Mouse (Mus musculus) CH12.LX (cell line): ENCODE data around the gene Gm5767. TPM values are rescaled to one million over a fixed set of nuclear protein-coding genes. Genes with fewer than 3 reads are reported as not detected.
A peak's percentile ranks its signal among the peaks of the same experiment; 100 is the strongest.

ENCODE experiments used
- DNase-seq: peaks from one replicate; pipeline ENCODE4 v3.0.0-alpha.2; 2013; ENCODE audit errors: extremely low read depth
- H3K27ac ChIP-seq: 2 replicates; pipeline ENCODE4 v1.5.1; 2012; ENCODE audit warnings: low read depth, mild to moderate bottlenecking, control low read depth, moderate library complexity; ENCODE audit not compliant: insufficient read depth
- H3K27me3 ChIP-seq: replicated peaks from 2 replicates; pipeline ENCODE3; 2012; ENCODE audit warnings: inconsistent platforms
- H3K36me3 ChIP-seq, 2 experiments: replicated peaks in 1 of 2; 2 replicates each; pipeline versions ENCODE3 to v1.6.1; 2012; ENCODE audit warnings: inconsistent platforms in 1 of 2, low read length in 1 of 2, mild to moderate bottlenecking in 1 of 2, mixed read lengths in 1 of 2, moderate library complexity in 1 of 2; ENCODE audit not compliant: control insufficient read depth in 1 of 2, insufficient read depth in 1 of 2
- H3K4me1 ChIP-seq, 2 experiments: 2 replicates each; pipeline ENCODE4 v1.6.1; 2012; ENCODE audit warnings: inconsistent platforms in 1 of 2, moderate library complexity in 1 of 2; ENCODE audit not compliant: insufficient read depth in 2 of 2, control insufficient read depth in 1 of 2
- H3K4me2 ChIP-seq: 2 replicates; pipeline ENCODE4 v1.6.1; 2012; ENCODE audit warnings: low read depth, mild to moderate bottlenecking, control low read depth; ENCODE audit not compliant: poor library complexity, insufficient read depth, severe bottlenecking
- H3K4me3 ChIP-seq, 3 experiments: fragments of 150-350 bp in 1 of 3; sonication (generic) in 1 of 3; replicated peaks in 1 of 3; 2 replicates each; pipeline versions ENCODE3 to v1.5.1; 2011 to 2012; ENCODE audit warnings: low read depth in 2 of 3, low read length in 2 of 3, mild to moderate bottlenecking in 2 of 3, moderate library complexity in 2 of 3, control low read depth in 1 of 3, improper control_type of control experiment in 1 of 3, inconsistent platforms in 1 of 3, mixed read lengths in 1 of 3; ENCODE audit not compliant: poor library complexity in 1 of 3
- H3K79me2 ChIP-seq: replicated peaks from 2 replicates; pipeline ENCODE4 v1.6.1; 2012; ENCODE audit warnings: mild to moderate bottlenecking, moderate library complexity; ENCODE audit not compliant: control insufficient read depth, poor library complexity, insufficient read depth, severe bottlenecking; ENCODE audit errors: extremely low read depth
- H3K9ac ChIP-seq: 2 replicates; pipeline ENCODE4 v1.6.1; 2012; ENCODE audit warnings: low read depth, mild to moderate bottlenecking, control low read depth, moderate library complexity; ENCODE audit not compliant: insufficient read depth
- H3K9me3 ChIP-seq: replicated peaks from 2 replicates; pipeline ENCODE3; 2012; ENCODE audit warnings: low read length, inconsistent platforms, mixed read lengths
- CHD1 ChIP-seq: IDR thresholded peaks from 2 replicates; pipeline ENCODE4 v1.6.1; 2012; ENCODE audit warnings: low read depth, low read length, improper control_type of control experiment, inconsistent platforms
- CHD2 ChIP-seq: IDR thresholded peaks from 2 replicates; pipeline ENCODE4 v1.6.1; 2011; ENCODE audit warnings: low read length, improper control_type of control experiment
- E2F4 ChIP-seq: IDR thresholded peaks from 2 replicates; pipeline ENCODE4 v1.6.1; 2011; ENCODE audit warnings: low read depth, low read length, improper control_type of control experiment; ENCODE audit not compliant: insufficient replicate concordance
- GABPA ChIP-seq: IDR thresholded peaks from 2 replicates; pipeline ENCODE4 v1.6.1; 2012; ENCODE audit warnings: low read depth, low read length, improper control_type of control experiment, inconsistent platforms; ENCODE audit not compliant: insufficient replicate concordance
- JUN ChIP-seq: IDR thresholded peaks from 2 replicates; pipeline ENCODE4 v1.6.1; 2011; ENCODE audit warnings: low read depth, mild to moderate bottlenecking, low read length, improper control_type of control experiment, moderate library complexity; ENCODE audit not compliant: insufficient read depth
- JUND ChIP-seq: conservative IDR thresholded peaks from 2 replicates; pipeline ENCODE4 v1.6.1; 2011; ENCODE audit warnings: low read depth, low read length, improper control_type of control experiment
- KAT2A ChIP-seq: IDR thresholded peaks from 2 replicates; pipeline ENCODE4 v1.6.1; 2012; ENCODE audit warnings: low read length, improper control_type of control experiment, inconsistent platforms; ENCODE audit not compliant: insufficient replicate concordance
- MAX ChIP-seq: IDR thresholded peaks from 2 replicates; pipeline ENCODE4 v1.6.1; 2011; ENCODE audit warnings: low read length, improper control_type of control experiment
- MEF2A ChIP-seq: IDR thresholded peaks from 2 replicates; pipeline ENCODE4 v1.6.1; 2014; ENCODE audit warnings: low read depth, mild to moderate bottlenecking, inconsistent platforms, low read length, improper control_type of control experiment, borderline replicate concordance
- MXI1 ChIP-seq: IDR thresholded peaks from 2 replicates; pipeline ENCODE4 v1.6.1; 2011; ENCODE audit warnings: mild to moderate bottlenecking, low read depth, low read length, improper control_type of control experiment
- MYC ChIP-seq: IDR thresholded peaks from 2 replicates; pipeline ENCODE4 v1.6.1; 2011; ENCODE audit warnings: low read depth, mild to moderate bottlenecking, improper control_type of control experiment, low read length
- PAX5 ChIP-seq: IDR thresholded peaks from 2 replicates; pipeline ENCODE4 v1.6.1; 2012; ENCODE audit warnings: low read length, inconsistent platforms, mixed read lengths
- POLR2A ChIP-seq: IDR thresholded peaks from 2 replicates; pipeline ENCODE4 v1.6.1; 2011; ENCODE audit warnings: low read depth, mild to moderate bottlenecking, improper control_type of control experiment, low read length
- RAD21 ChIP-seq: IDR thresholded peaks from 2 replicates; pipeline ENCODE4 v1.6.1; 2011; ENCODE audit warnings: low read depth, mild to moderate bottlenecking, low read length, improper control_type of control experiment, moderate library complexity
- RCOR1 ChIP-seq: conservative IDR thresholded peaks from 2 replicates; pipeline ENCODE4 v1.6.1; 2012; ENCODE audit warnings: low read depth, mild to moderate bottlenecking, inconsistent platforms, low read length, improper control_type of control experiment
- SIN3A ChIP-seq: IDR thresholded peaks from 2 replicates; pipeline ENCODE4 v1.6.1; 2012; ENCODE audit warnings: low read length, improper control_type of control experiment, inconsistent platforms
- TBP ChIP-seq: conservative IDR thresholded peaks from 2 replicates; pipeline ENCODE4 v1.6.1; 2011; ENCODE audit warnings: low read depth, low read length, improper control_type of control experiment
- TCF12 ChIP-seq: IDR thresholded peaks from 2 replicates; pipeline ENCODE4 v1.6.1; 2014; ENCODE audit warnings: low read depth, mild to moderate bottlenecking, inconsistent platforms, low read length, improper control_type of control experiment
- UBTF ChIP-seq: IDR thresholded peaks from 2 replicates; pipeline ENCODE4 v1.6.1; 2012; ENCODE audit warnings: low read depth, mild to moderate bottlenecking, inconsistent platforms, low read length, improper control_type of control experiment, moderate library complexity
- USF1 ChIP-seq: IDR thresholded peaks from 2 replicates; pipeline ENCODE4 v1.6.1; 2014; ENCODE audit warnings: low read depth, mild to moderate bottlenecking, inconsistent platforms, low read length, improper control_type of control experiment
- ZC3H11A ChIP-seq: IDR thresholded peaks from 2 replicates; pipeline ENCODE4 v1.6.1; 2012; ENCODE audit warnings: low read depth, mild to moderate bottlenecking, inconsistent platforms, low read length, improper control_type of control experiment
- ZKSCAN1 ChIP-seq: IDR thresholded peaks from 2 replicates; pipeline ENCODE4 v1.6.1; 2012; ENCODE audit warnings: low read depth, inconsistent platforms, low read length, improper control_type of control experiment, borderline replicate concordance
- dilution Hi-C: fragments of 300-500 bp; cut with MboI; formaldehyde crosslinking; loops from 2 replicates; pipeline ENCODE4 v1.14.3; 2020; ENCODE audit warnings: low sequenced_read_pairs; ENCODE audit not compliant: extremely low pct_unique_long_range_greater_than_20kb, extremely low pct_ligation_motif_present
- in situ Hi-C: fragments of 300-500 bp; cut with MboI; formaldehyde crosslinking; loops from 3 replicates; pipeline ENCODE4 v1.14.3; 2019; ENCODE audit warnings: low sequenced_read_pairs, low pct_ligation_motif_present, low pct_unique_long_range_greater_than_20kb, mixed read lengths
- polyA plus RNA-seq: library from polyadenylated mRNA; unstranded; fragments of >175 nt; gene quantifications from 2 replicates; pipeline ENCODE4 v1.2.1, GENCODE M21; 2012; ENCODE audit warnings: low read depth; ENCODE audit not compliant: insufficient read length
- total RNA-seq, 2 experiments: library from RNA; depleted of rRNA; stranded (reverse); fragments of 300-350 nt in 1 of 2; fragments of >200 nt in 1 of 2; gene quantifications; 2 replicates each; pipeline ENCODE4 v1.2.3; 2012 to 2014

Gm5767 gene
- not detected in 2 replicates for total RNA-seq (2012; rRNA removed)
- not detected in 2 replicates for total RNA-seq (2014; rRNA removed)
- not detected in 2 replicates for polyA plus RNA-seq

DNA sequence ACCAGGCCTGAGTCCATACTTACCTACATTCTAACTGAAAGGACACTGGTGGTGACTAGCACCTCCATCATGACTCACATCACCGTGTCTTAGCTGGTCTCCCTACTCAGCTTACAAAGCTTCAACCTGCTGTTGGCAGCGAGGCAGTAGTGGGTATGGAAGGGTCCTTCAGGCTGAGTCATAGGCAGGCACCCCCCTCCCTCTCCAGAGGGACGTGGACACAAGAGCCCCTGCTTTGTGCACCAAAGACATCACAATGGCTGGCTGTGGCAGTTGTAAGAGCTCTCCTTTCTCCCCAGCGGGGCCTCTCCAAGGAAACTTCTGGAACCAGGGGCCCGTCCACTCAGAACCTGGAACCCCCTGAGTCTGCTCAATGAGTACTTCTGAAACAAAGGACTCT, at the start of gene Gm5767:
Gene Gm5767, plus strand, starts transcription at position 301 of the 400 bp plus-strand sequence.
- TF ChIP-seq MYC: no peak
- TF ChIP-seq JUND: no peak
- TF ChIP-seq GABPA: no peak
- no peak for TF ChIP-seq TCF12
- TF ChIP-seq MXI1: no peak
- TF ChIP-seq POLR2A: no peak
- TF ChIP-seq RCOR1: no peak
- TF ChIP-seq, all 38 proteins: peak for 0
- no peaks in the 10 kb centered on the region for H3K79me2 ChIP-seq
- H3K36me3 ChIP-seq: peaks cover 0 to 26% of the 10 kb centered on the region in 2 experiments
- H3K9ac ChIP-seq: no peak within 1 kb of the TSS
- no peaks in the 10 kb centered on the region for H3K27me3 ChIP-seq
- no peak within 1 kb of the TSS for H3K4me2 ChIP-seq
- dilution Hi-C loops: no loop called here
- H3K4me3 ChIP-seq: no peak within 1 kb of the TSS
- in situ Hi-C loops: no loop called here
- H3K9me3 ChIP-seq: no peaks in the 10 kb centered on the region
- DNase-seq: no peak
- H3K27ac ChIP-seq: no peak within 1 kb of the TSS
- H3K4me1 ChIP-seq: no peaks in the 10 kb centered on the region

GRCm38 (mm10) chr16:8631428-8631827, 49.1 kb upstream of the Gm5767 start:
- H3K27me3 ChIP-seq: no peaks in the 10 kb centered on the region
- H3K4me1 ChIP-seq: peaks cover 10 to 47% of the 10 kb centered on the region in 2 experiments
- no peak for DNase-seq
- H3K4me3 ChIP-seq: no peak overlapping the region
- dilution Hi-C loops (no loop called here), in situ Hi-C loops (no loop called here)
- H3K79me2 ChIP-seq: peaks cover 18% of the 10 kb centered on the region
- no peak overlapping the region for H3K27ac ChIP-seq
- no peak overlapping the region for H3K4me2 ChIP-seq
- TF ChIP-seq USF1 (no peak), POLR2A (no peak), UBTF (no peak), MAX (no peak), GABPA (no peak)
- TF ChIP-seq, all 38 proteins: peak for 0
- Histone ChIP-seq H3K9ac (no peak overlapping the region), H3K9me3 (no peaks in the 10 kb centered on the region), H3K36me3 (peaks cover 38 to 68% of the 10 kb centered on the region in 2 experiments)

DNA sequence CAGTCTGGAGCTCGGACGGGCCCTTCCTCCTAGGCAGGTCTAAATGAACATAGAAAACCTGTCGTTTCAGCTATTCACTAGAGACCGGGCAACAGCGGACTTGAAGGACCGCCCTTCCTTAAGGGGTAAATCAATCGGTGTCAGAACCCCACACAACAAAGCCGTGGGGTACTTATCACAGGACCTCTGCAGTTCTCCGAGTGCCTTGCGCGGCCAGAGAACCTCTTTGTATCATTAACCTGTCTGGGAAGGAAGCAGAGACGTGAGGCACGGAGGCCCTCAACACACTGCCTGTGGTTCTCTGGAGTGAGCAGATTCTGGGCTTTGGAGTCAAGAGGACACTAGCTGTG, 43.7 kb upstream of the Gm5767 start:
- dilution Hi-C loops (no loop called here), in situ Hi-C loops (no loop called here)
- Histone ChIP-seq H3K36me3 (peaks cover 34 to 69% of the 10 kb centered on the region in 2 experiments), H3K4me2 (peak overlapping the region; percentile 77), H3K27ac (peak overlapping the region; percentile 70), H3K4me1 (peaks cover 10 to 46% of the 10 kb centered on the region in 2 experiments), H3K9me3 (no peaks in the 10 kb centered on the region), H3K9ac (peak overlapping the region; percentile 93), H3K4me3 (peak overlapping the region; percentile 76 to 85 (median 83))
- peak; percentile 20 for DNase-seq
- TF ChIP-seq PAX5 (no peak), CHD2 (no peak), SIN3A (no peak), ZKSCAN1 (no peak), JUN (no peak), MYC (no peak), KAT2A (no peak), E2F4 (no peak), ZC3H11A (no peak), UBTF (peak; percentile 46; the same call in 1 of the 2 replicates), CHD1 (0 out of 2 replicates have a peak, but pooled peaks have one; percentile 10), TBP (no peak), MEF2A (no peak), RAD21 (no peak)
- TF ChIP-seq, all 38 proteins: peak for 2
- Histone ChIP-seq H3K79me2 (peaks cover 55% of the 10 kb centered on the region), H3K27me3 (no peaks in the 10 kb centered on the region)
